Mouse (Mus musculus) embryonic fibroblast, embryonic 13.5 days (primary cell): ENCODE measurements around the gene Pdcd7.

Experiments used
- CTCF ChIP-seq: IDR thresholded peaks from 2 replicates; pipeline ENCODE4 v1.5.1; 2011; ENCODE audit warnings: mild to moderate bottlenecking, control low read depth, low read length, moderate library complexity, borderline replicate concordance; ENCODE audit not compliant: insufficient read depth
- POLR2A ChIP-seq: IDR thresholded peaks from 2 replicates; pipeline ENCODE4 v1.6.1; 2011; ENCODE audit warnings: low read depth, mild to moderate bottlenecking, control low read depth, low read length, moderate library complexity

DNA sequence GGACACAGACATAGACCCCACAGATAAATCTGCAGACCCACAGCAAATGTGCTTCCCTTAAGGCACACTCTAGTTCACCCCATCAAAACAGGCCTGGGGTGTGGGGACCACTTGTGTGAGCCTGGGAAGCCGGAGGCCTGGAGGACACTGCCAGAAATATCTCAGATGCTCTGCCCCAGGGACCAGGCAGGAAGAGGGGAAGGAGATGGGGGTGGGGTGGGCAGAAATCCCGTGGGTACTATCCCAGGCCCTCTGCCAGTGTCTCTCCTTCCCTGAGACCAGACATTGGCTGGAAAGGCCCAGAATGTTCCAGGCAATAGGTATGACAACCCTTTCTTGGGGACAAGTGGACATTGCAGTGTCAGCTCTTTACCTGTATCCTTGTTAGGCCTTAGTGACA is 47.7 kb downstream of the Pdcd7 start:
- TF ChIP-seq CTCF (no peak), POLR2A (no peak)
